Comparison of ENCODE assay signal across 13 mouse cellular contexts in the genomic region with DNA sequence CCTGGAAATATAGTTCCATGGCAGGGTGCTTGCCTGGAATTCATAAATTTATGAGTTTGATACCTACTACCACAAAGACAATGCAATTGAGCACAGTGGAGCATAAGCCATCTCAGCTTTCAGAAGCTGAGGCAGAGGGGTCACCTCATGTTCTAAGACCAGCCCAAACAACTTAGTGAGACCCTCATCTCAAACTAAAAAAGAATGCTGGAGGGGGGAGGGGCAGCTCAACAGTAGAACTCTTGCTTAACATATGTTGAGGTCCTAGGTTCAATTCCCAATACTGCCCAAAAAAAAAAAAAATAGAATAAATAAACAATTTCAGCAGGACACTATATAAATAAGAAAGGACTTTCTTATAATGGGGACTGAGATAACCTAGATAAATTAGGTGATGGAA.
"Had no signal": no experiment of that assay in that cellular context is flagged by ENCODE, and none has a peak within 500 bp of the region (broad histone marks: within the 10 kb centered on the region; RNA-seq: fewer than 3 reads in every experiment).

No protein-coding gene starts in this region.

- H3K27ac ChIP-seq: kidney, postnatal 0 days; limb, embryonic 12.5 days; lung, embryonic 15.5 days; macrophage had no signal

- ATAC-seq: liver, postnatal 0 days had no signal

- H3K27me3 ChIP-seq: limb, embryonic 12.5 days; liver, embryonic 13.5 days; lung, embryonic 15.5 days; megakaryocyte, embryonic 14.5 days had no signal

- DNase-seq: kidney, adult 11 months; kidney, adult 9 months; kidney, postnatal 36 days; liver; liver, embryonic 13.5 days; liver, postnatal 0 days; lung, postnatal 14 days; thymus, postnatal 14 days had no signal

- H3K9me3 ChIP-seq: limb, embryonic 12.5 days; liver, embryonic 13.5 days; lung, embryonic 15.5 days; megakaryocyte, embryonic 14.5 days had no signal

- H3K9ac ChIP-seq: limb, embryonic 12.5 days; liver, postnatal 0 days; lung, embryonic 15.5 days had no signal

- H3K36me3 ChIP-seq: lung, embryonic 15.5 days had no signal
